Mouse (Mus musculus) left cerebral cortex, postnatal 10 days (tissue): Measurements from ENCODE around the gene Pcgf2. TPM values are rescaled to one million over a fixed set of nuclear protein-coding genes. Genes with fewer than 3 reads are reported as not detected.

Experiments used
- DNase-seq, 2 experiments: peaks; one replicate each; pipeline ENCODE4 v3.0.0; 2021 to 2022; ENCODE audit warnings: low spot score in 2 of 2, mixed read lengths in 1 of 2; ENCODE audit errors: extremely low spot score in 1 of 2
- intact Hi-C: fragments of 180-260 bp; cut with DNase I; formaldehyde crosslinking; loops from one replicate; pipeline ENCODE4 v1.15.1; 2025
- total RNA-seq, 2 experiments: library from RNA; stranded (reverse); gene quantifications; 2 replicates each; pipeline ENCODE4 v1.2.3; 2021

Pcgf2 gene
- total RNA-seq, 2 experiments from 2014 or later: 48.3 to 51.6 TPM

DNA sequence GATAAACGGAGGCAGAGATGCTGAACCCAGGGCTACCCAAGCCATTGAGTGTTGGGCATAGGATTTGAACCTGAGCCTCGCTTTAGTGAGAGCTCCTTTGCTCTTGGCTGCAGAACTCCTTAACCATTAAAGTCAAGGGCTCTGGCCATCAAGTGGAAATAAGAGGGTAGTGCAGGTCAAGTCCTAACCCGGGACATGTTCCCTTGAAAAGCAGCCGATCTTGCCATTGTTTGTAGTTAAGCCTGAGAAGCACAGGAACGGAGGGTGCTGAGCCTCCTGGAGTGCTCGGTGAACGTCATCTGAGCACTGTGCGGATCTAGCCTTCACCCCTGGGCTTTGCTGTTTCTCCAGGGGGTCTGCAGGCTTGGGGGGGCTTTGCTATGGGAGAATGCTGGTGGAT is 22.5 kb downstream of the Pcgf2 start:
- DNase-seq: no peak
- intact Hi-C loops: no loop called here

DNA sequence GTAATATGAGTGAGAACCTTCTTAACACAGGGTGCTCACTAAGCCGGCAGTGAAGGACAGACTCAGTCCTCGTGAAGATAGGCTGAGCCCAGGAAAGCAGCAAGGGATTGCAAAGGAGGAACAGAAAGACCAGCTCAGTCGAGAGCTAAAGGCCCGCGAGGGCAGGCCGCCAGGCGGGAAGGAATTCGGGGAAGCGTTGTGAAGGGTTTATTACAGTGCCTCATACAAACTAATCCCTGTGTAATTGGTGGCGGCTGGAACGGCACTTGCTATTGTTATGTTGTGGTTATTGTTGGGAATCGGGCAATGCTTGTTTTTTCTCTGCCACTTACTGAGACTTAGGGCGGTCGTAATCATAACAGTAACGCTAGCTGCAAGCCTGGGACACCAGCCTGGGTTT is 22.9 kb downstream of the Pcgf2 start:
- intact Hi-C loops: no loop called here

DNA sequence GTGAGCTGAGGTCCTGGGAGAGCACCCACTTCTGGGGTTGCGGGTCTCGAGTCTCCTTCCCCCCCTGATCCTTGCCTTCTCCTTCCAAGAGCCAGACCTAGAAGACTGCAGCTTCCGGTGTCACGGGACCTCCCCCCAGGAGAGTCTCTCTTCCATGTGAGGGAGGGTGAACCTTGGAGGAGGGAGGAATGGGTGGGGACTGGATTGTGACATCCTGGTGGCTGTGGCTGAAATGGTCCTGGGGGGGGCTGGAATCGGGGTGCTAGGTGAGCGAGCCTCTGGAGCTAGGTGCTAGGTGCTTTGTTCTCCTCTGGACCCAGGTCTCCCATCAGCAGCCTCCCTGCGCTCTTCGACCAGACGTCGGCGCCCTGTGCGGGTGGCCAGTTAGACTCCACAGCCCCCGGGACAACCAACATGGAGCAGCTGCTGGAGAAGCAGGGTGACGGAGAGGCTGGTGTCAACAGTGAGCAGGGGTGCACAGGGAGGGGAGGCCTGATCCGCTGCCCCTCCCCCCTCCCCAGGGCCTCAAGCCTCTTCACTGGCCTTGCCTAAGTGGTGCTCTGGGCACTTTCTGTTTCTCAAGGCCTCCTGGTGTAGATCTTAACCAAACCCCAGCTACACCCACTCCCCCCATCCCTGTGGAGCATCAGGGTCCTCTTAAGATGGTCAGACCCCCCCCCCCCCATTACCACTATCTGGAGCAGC is 24.1 kb downstream of the Pcgf2 start:
- DNase-seq: peak in 1 of 2 experiments; percentile 18

More for the DNA sequence above, 22.9 kb downstream of the Pcgf2 start:
- no peak for DNase-seq

DNA sequence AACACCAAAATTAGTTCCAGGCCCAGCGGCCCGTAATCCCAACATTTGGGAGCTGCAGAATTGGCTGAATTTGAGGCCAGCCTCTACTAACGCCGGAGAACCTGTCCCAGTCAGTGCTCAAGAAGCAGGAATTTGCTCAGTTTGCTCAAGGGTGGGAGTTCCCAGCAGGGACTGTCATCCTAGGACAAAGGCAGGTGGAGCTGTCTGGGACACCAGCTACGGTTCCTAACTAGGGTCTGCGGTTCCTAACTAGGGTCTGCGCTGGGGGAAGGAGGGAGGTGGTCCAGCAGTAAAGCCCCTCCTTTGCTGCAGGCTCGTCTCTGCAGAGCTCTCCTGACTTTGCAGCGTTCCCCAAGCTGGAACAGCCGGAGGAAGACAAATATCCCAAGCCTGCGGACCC is 27.1 kb downstream of the Pcgf2 start:
- intact Hi-C loops: no loop called here
- no peak for DNase-seq

More for the DNA sequence above, 24.1 kb downstream of the Pcgf2 start:
- intact Hi-C loops: no loop called here

DNA sequence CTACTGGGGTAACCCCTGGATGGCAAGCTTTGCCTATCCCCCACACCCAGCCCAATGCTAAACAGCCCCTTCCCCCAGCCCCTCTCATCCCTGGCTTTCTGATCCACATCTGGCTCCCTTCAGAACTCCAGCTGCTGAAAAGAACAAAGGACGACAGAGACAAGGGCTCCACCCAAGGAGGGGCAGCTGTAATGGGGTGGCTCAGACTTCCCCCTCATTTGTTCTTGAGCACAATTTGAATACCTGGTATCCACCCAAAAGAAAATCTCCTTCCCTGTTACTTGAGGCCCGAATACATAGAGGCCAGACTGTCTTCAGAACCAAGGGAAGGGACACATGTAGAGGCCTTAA is 29.1 kb downstream of the Pcgf2 start:
- intact Hi-C loops: no loop called here
- no peak for DNase-seq

DNA sequence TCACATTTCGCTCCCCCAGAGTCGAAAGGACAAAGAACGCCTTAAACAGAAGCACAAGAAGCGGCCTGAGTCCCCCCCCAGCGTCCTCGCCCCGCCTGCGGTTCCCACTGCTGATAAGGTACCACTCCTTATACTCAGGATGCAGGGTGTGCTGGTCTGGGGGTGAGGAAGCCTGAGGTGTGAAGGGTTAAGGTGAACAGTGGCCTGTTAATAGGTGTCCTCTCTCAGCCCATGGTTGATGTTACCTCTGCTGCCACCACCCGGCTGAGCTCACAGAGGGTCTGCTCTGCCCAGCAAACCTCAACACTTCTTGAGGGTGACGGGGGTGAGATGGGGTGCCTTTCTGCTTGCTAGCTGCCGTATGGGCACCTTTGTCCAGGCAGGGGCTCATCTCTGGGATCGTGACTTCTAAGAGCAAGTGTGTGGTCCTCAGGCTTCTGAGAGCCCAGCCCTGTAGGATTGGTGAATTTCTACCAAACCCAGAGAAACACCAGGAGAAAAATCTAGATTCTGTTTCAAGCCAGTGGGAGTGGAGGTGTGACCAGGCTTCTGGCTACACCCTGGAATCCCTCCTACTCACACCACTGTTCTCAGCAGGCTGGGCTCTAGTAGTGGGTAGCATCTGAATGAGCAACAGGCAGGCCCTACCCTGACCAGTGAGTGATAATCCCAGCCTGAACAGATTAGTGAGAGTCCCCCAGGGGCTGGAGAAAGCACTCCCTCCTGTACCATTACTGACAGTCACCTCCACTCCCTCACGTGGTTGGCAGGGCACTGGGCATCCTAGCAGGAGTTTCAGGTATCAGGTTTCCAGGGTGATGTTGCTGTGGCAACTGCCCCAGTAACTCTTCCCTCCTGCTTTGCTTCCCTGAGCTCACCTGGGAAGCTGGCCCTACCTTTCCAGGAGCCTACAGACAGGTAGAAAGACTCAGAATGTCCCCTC is 29.8 kb downstream of the Pcgf2 start:
- intact Hi-C loops: no loop called here
- no peak for DNase-seq

DNA sequence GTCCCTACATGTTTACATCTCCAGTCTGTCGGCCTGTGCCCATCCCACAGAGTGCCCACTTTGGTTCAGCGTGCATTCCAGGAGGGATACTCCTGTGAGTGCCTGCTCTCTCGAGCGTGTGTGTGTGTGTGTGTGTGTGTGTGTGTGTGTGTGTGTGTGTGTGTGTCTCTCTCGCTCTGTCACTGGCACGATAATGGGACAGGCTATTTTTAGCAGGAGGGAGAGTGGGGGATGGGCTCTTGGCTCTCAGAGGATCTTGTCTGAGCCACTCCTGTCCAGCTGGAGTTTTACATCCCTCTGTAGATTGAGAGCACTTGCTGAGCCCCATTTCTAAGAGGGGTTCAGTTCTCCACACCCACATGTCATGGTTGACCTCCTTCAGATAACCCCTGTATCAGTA is 30.5 kb downstream of the Pcgf2 start:
- intact Hi-C loops: no loop called here
- DNase-seq: peak in 1 of 2 experiments; percentile 78

DNA sequence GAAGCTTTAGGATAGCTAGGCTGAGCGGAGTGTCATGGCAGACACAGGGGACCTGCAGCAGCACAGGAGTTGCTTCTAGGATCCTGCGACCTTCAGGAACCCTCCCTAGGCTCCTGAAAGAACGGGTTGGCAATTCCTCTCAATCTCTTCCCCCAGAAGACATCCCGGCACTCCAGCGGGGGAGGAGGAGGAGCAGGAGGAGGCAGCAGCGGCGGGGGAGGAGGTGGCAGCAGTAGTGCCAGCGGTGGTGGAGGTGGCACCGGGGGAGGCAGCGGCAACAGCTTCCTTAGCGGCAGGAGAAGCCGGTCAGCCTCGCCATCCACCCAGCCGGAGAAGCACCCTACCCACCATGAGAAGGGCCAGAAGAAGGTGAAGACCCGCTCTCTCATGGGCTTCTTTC is 31.0 kb downstream of the Pcgf2 start:
- intact Hi-C loops: no loop called here
- peak in 1 of 2 experiments; percentile 47 for DNase-seq

DNA sequence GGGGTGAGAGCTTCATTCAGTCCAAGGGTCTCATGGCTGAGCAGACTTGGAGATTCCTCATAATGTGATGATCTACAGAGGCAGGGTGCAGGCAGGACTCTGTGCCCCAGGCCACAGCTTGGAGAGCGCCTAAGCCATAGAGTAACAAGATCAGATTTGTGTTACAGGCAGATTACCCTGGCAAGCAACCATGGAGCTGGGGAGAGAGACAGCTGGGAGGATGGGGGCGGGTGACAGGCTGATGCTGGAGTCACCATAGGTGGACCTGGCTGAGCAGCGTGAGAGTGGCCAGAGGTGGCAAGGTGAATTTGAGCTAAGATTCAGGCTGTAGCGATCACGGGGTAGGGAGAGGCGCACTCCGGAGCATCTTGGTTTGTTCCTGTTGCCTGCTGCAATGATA is 32.1 kb downstream of the Pcgf2 start:
- DNase-seq: no peak
- intact Hi-C loops: no loop called here

DNA sequence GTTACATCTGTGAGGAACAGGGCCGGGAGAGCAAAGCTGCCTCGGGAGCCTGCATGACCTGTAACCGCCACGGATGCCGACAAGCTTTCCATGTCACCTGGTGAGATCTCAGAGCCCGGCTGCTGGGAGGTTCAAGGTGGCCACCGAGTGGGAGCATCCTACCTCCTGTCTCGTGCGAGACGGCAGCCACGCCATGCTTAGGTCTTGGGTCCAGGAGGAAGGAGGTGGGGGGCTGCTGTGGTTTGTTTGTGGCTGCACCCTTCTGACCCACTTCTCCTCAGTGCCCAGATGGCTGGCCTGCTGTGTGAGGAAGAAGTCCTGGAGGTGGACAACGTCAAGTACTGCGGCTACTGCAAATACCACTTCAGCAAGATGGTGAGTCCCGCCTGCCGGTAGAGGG is 33.5 kb downstream of the Pcgf2 start:
- no peak for DNase-seq
- intact Hi-C loops: no loop called here

DNA sequence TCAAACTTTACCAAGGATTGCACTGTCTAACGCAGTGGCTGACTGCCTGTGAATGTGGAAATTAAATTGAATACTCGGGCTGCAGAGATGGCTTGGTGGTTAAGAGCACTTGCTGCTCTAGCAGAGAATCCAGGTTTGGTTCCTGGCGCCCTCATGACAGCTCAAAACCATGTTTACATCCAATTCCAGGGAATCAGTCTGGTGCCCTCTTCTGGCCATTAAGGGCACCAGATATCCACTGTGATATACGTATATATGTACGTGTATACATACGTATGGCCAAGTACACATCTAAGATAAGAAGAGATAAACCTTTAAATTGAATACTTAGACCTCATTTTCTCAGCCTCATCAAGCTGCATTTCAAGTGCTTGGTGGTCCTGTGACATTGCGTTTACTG is 34.1 kb downstream of the Pcgf2 start:
- DNase-seq: no peak
- intact Hi-C loops: no loop called here

DNA sequence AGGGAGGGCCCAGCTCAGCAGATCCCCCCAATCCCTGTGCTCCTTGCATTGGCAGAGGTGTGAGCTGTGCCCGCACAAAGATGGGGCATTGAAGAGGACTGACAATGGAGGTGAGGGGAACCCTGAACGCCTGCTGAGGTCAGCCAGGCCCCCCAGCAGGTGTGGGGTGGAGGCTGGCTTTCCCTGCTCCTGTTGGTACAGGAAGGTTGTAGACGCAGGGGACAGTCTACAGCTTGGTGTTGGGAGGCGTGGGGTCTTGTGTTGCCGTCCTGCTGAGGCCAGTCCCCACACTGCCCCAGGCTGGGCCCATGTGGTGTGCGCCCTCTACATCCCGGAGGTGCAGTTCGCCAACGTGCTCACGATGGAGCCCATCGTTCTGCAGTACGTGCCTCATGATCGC is 34.9 kb downstream of the Pcgf2 start:
- DNase-seq: no peak
- intact Hi-C loops: no loop called here

DNA sequence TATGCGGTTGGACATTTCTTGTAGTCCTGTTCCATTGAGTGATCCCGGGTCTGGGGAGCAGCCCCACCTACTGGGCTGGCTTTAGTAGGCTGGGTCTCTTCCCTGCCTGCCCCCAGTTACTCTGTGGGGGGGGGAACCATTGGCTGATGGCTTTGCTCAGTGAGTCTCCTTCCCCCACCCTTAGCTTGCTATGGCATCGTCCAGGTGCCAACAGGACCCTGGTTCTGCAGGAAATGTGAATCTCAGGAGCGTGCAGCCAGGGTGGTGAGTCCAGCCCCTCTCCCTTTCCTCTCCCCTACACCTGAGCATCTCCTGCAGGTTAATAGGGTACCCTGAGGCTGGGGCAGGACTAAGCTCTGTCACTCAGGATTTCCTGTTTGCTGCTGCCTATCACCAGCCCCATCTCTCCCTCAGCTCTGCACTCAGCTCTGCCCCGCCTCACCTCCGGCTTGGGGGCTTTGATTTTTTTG is 35.5 kb downstream of the Pcgf2 start:
- intact Hi-C loops: loop anchor here (5.0 kb wide), 1 partner anchor 32 kb away; no protein-coding TSS in a partner anchor
- DNase-seq: no peak

DNA sequence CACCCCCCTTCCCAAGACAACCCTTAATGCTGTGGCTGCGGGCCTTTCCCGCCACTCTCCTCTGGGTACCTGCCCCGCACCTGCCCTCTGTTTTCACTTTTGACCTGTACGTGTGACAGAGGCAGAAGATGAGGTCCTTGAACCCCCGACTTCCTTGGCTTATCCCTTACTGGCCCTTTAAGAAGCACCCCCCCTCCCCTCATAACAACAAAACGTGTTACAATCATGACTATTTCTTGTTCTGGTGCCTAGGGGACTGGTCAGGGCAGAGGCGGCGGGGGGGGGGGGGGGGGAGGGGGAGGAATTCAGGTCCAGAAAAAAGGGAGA is 36.0 kb downstream of the Pcgf2 start:
- intact Hi-C loops: loop anchor here (5.0 kb wide), 1 partner anchor 33 kb away; no protein-coding TSS in a partner anchor

DNA sequence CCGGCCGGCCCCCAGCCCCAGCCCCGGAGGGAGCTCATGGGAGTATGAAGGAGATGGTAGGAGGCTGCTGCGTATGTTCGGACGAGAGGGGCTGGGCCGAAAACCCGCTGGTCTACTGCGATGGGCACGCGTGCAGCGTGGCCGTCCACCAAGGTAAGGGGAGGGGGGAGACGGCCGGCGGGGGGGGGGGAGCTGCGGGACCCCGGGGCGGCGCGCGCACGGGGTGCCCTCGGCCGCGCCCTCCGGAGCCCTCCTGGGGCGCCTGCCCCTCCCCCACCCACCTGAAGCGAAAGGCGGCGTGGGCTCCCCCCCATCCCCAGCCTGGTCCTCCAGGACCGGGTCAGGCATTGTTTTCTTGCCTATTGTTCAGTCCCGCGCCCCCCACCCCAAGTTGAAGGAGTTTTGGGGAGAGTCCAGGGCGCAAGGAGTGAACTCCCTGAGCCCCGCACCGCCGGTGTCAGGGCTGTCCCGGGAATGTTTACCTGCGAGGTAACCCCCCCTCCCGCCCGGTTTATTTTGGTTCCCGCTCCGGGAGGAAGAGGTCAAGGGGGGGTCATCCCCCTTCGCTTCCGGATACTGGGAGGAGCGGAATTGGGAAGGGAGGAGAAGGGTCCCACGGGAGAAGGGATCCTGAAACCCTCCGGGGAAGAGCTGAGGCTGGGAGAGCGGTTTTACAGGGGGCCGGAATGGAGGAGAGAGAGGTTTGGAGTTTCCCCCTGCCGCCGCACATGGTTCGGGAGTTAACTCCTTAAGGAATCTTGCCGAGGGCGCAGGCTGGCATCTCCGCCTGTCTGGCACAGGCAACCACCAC is 36.6 kb downstream of the Pcgf2 start:
- intact Hi-C loops: loop anchor here (5.0 kb wide), 1 partner anchor 34 kb away; no protein-coding TSS in a partner anchor
- peak in 1 of 2 experiments; percentile 61 for DNase-seq

More for the DNA sequence above, 36.0 kb downstream of the Pcgf2 start:
- DNase-seq: no peak

DNA sequence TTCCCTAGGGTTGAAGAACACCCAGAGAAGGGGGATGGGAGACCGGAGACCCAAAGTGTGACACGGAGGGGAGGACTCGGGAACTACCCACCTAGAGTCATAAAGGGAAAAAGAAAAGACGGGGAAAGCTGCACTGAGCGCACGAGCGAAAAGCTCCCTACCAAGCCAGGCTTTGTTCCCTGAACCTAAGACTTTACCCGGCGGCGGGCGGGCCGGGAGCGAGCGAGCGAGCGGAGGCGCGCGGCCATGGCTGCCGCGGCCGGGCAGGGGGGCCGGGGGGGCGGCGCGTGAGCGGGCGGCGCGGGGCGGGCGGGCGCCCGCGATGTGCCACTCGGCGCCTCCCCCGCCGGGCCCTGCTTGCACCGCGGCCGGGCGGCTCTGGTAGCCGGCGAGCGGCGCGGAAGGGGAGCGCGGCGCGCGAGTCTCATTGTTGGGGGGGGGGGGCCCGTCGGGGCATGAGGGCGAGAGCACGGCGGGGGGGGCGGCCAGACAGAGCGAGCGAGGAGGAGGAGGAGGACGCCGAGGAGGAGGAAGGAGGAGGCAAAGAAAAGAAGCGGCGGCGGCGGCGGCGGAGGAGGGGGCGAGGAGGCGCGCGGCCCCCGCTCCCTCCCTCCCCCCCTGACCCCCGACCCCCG is 37.3 kb downstream of the Pcgf2 start, which contains the start of gene Mllt6:
TSS of gene Mllt6 (plus strand) at position 522 of the 635 bp plus-strand sequence.
- intact Hi-C loops: loop anchor here (5.0 kb wide), 1 partner anchor 34 kb away; no protein-coding TSS in a partner anchor
- peak; percentile 57 to 89 for DNase-seq

DNA sequence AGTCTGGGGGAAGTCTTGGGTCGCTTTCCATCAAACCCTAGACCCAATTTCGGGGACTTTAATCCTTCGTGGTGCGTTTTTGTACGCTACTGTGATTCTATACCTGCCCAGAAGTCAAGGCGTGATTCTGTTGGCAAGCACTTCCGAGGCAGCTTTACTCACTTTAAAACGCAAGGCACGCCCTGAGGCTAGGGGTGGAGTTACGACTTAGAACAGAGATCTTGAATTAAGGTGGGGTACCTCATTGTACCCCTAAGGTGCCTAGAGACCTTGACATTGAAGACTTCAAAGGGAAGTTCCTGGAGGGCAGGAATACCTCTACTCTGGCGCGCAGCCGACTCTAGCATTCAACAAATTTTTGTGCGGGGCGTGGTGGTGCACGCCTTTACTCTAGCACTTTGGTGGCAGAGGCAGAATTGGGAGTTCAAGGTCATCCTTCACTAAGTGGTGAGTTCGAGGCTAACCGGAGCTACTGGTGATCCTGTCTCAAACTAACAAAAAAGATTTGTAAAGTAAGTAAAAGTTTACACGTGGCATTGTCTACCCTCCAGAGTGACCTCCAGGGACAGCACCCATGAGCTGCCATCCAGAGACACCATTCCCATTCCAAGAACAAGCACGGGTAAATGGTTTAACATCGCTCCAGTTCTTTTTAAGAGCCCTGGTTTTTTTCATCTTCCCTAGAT is 37.9 kb downstream of the Pcgf2 start:
- DNase-seq: peak in 1 of 2 experiments; percentile 54

DNA sequence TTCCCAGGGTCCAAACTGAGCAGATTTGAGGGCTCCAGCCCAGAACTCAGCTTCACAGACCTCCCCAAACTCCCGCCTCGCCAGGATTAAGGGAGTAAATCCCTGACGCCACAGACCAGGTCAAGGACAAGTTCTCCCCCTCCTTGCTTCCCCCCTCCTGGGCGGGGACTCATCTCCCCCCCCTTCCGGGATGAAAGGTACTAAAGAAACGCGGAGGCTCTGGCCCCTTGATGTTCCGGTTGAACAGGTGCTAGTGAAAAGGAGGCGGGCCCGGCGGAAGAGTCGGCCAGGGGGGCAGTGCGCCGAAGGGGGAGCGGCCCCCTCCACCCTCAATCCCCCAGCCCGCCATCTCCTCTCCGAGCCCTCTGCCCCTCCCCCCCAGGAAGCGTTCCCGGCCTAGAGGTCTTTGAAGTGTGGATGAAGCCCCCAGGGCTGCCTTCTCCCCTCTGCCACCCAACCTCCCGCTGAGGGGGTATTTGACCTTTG is 38.6 kb downstream of the Pcgf2 start:
- DNase-seq: peak in 1 of 2 experiments; percentile 60
- intact Hi-C loops: loop anchor here (5.0 kb wide), 1 partner anchor 36 kb away; no protein-coding TSS in a partner anchor

More for the DNA sequence above, 37.9 kb downstream of the Pcgf2 start:
- intact Hi-C loops: loop anchor here (5.0 kb wide), 1 partner anchor 35 kb away; no protein-coding TSS in a partner anchor
